Mouse (Mus musculus) C2C12 (cell line): Measurements from ENCODE around the gene Nav1. TPM values are rescaled to one million over a fixed set of nuclear protein-coding genes. Genes with fewer than 3 reads are reported as not detected.

ENCODE experiments used
- H3K27me3 ChIP-seq: one replicate; pipeline ENCODE4 v1.6.1; 2011; ENCODE audit not compliant: control insufficient read depth, insufficient read depth, insufficient read length
- H3K36me3 ChIP-seq: one replicate; pipeline ENCODE4 v1.6.1; 2011; ENCODE audit not compliant: control insufficient read depth, insufficient read depth
- H3K4me3 ChIP-seq: one replicate; pipeline ENCODE4 v1.5.1; 2011; ENCODE audit warnings: mild to moderate bottlenecking, control low read depth; ENCODE audit not compliant: poor library complexity, insufficient read depth, severe bottlenecking
- H3K79me2 ChIP-seq: one replicate; pipeline ENCODE4 v1.6.1; 2011; ENCODE audit not compliant: control insufficient read depth, insufficient read depth
- H3K79me3 ChIP-seq: one replicate; pipeline ENCODE4 v1.6.1; 2011; ENCODE audit warnings: low read depth, control low read depth
- H3ac ChIP-seq: one replicate; pipeline ENCODE3; 2011; ENCODE audit warnings: low read depth; ENCODE audit not compliant: control insufficient read depth, insufficient read length
- CEBPB ChIP-seq: IDR thresholded peaks from one replicate; pipeline ENCODE4 v1.6.1; 2011; ENCODE audit warnings: low read depth, mild to moderate bottlenecking, control low read depth, moderate library complexity
- CTCF ChIP-seq: IDR thresholded peaks from one replicate; pipeline ENCODE4 v1.5.1; 2011; ENCODE audit not compliant: control insufficient read depth, insufficient read depth, insufficient read length
- FOSL1 ChIP-seq: IDR thresholded peaks from one replicate; pipeline ENCODE4 v1.8.0; 2011; ENCODE audit warnings: mild to moderate bottlenecking, low read length; ENCODE audit not compliant: poor library complexity, insufficient read depth, severe bottlenecking
- MAX ChIP-seq: IDR thresholded peaks from one replicate; pipeline ENCODE4 v1.6.1; 2011; ENCODE audit warnings: mild to moderate bottlenecking, control low read depth
- MYOD1 ChIP-seq: IDR thresholded peaks from one replicate; pipeline ENCODE4 v1.6.1; 2011; ENCODE audit warnings: low read depth; ENCODE audit not compliant: control insufficient read depth, insufficient read length
- MYOG ChIP-seq: IDR thresholded peaks from one replicate; pipeline ENCODE4 v1.6.1; 2011; ENCODE audit not compliant: control insufficient read depth, insufficient read length; ENCODE audit errors: extremely low read depth
- USF1 ChIP-seq: IDR thresholded peaks from one replicate; pipeline ENCODE4 v1.6.1; 2011; ENCODE audit warnings: low read depth, mild to moderate bottlenecking, control low read depth, moderate library complexity
- polyA plus RNA-seq: library from polyadenylated mRNA; unstranded; fragments of >200 nt; fragmentation: generic; extraction: Trizol; gene quantifications from one replicate; pipeline ENCODE4 v1.2.1, GENCODE M21; 2012; ENCODE audit warnings: missing spikeins

The Nav1 gene
- polyA plus RNA-seq, 1 experiment = 22.2 TPM

DNA sequence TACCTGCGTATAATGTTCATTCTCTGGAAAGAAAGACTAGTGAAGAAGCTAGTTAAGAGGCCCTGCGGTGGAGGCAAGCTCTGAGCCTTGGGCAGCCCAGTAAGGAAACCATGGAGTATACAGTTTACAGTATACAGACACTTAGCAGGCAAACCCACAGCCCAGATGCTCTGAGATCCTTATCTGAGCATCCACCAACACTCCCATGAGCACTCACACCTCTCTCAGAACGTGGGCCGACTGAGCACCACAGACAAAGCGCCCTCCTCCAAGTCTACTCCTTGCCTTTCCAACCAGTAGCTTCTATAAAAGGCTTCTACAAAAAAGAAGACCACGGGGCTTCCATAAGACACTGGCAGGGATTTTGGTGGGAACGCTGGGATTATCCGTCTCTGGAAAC lies 51.2 kb downstream of the Nav1 start:
- Histone ChIP-seq H3K4me3 (no peak overlapping the region), H3K27me3 (no peaks in the 10 kb centered on the region), H3K36me3 (peaks cover 5% of the 10 kb centered on the region), H3K79me2 (peaks cover 68% of the 10 kb centered on the region), H3K79me3 (peaks cover 15% of the 10 kb centered on the region), H3ac (no peak overlapping the region)
- no peak for TF ChIP-seq MYOD1
- TF ChIP-seq CTCF = no peak
- no peak for TF ChIP-seq USF1
- TF ChIP-seq MYOG = no peak
- no peak for TF ChIP-seq FOSL1
- TF ChIP-seq MAX = no peak
- TF ChIP-seq CEBPB = no peak

DNA sequence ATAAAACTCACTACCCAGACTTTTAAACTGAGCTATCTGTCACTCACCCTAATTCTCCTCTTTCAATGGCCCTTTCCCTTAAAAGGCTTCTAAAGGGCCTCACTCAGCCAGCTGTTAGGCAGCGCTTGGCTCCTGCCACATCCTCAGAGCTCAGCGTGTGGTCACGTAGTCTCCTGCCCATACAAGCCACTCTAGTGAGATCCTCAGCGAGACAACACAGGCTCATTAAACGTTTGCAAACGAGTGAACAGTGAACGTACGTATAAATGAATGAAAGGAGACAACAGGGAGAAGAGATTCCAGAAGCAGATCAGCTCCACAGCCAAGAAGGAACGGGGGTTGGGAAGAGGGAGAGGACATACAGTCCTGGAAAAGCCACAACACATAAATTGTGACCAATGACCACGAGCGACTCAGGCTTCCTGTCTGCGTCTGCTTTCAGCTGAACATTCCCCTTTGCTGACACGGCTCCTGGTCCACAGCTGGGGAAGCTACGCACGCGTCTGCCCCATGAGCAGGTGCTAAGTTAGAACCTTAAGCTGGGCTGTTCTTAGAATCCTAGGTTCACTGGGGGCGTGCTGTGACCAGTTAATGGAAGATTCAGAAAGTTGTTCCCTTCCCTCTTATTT lies 52.3 kb downstream of the Nav1 start:
- H3K36me3 ChIP-seq = peaks cover 5% of the 10 kb centered on the region
- H3K79me2 ChIP-seq = peaks cover 74% of the 10 kb centered on the region
- no peak overlapping the region for H3ac ChIP-seq
- H3K79me3 ChIP-seq = peaks cover 15% of the 10 kb centered on the region
- no peak overlapping the region for H3K4me3 ChIP-seq
- H3K27me3 ChIP-seq = no peaks in the 10 kb centered on the region
- TF ChIP-seq USF1 (no peak), MYOD1 (peak; percentile 47), FOSL1 (no peak), CTCF (no peak), MYOG (no peak), CEBPB (no peak), MAX (no peak)

DNA sequence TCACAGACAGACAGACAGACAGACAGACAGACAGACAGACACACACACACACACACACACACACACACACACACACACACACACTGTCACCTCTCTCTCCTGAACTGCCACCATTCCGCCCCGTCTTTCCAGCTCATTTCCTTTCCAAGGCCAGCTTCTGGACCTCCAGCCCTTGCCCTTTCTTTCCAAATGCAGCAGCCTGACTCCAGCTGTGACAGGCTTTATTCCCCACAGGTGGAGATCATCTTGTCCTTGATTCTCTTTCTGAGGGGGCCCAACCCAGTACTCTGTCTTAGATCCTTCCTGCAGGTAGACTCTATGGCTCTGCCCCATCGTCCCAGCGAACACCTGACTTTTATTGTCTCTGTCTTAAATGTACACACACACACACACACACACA lies 53.5 kb downstream of the Nav1 start:
- H3ac ChIP-seq = no peak overlapping the region
- H3K4me3 ChIP-seq = no peak overlapping the region
- H3K79me2 ChIP-seq = peaks cover 66% of the 10 kb centered on the region
- TF ChIP-seq MAX = no peak
- TF ChIP-seq MYOG = no peak
- TF ChIP-seq USF1 = no peak
- TF ChIP-seq CEBPB = no peak
- TF ChIP-seq CTCF = no peak
- TF ChIP-seq MYOD1 = no peak
- no peaks in the 10 kb centered on the region for H3K27me3 ChIP-seq
- H3K36me3 ChIP-seq = peaks cover 5% of the 10 kb centered on the region
- H3K79me3 ChIP-seq = peaks cover 10% of the 10 kb centered on the region

DNA sequence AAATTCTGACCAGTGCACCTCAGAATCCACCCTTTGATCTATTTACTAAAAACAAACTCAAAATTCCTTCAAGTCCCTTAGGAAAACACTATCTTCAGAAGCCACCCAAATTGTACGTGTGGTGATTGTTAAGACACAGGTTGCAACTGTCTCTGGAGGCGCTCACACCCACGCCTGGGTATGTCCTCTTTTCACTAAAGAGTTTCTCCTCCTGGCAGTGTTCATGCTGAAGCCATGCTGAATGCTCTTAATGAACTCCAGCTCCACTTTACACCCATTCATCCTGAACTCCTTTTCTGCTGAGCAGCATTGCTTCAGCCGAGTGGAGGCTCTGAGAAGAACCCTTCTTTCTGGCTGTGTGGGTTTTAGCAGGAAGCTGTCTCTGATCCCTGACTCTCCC lies 53.9 kb downstream of the Nav1 start:
- no peak for TF ChIP-seq CEBPB
- TF ChIP-seq FOSL1 = no peak
- TF ChIP-seq MYOG = no peak
- no peak for TF ChIP-seq MAX
- TF ChIP-seq MYOD1 = no peak
- no peak for TF ChIP-seq USF1
- no peak for TF ChIP-seq CTCF
- Histone ChIP-seq H3K79me2 (peaks cover 69% of the 10 kb centered on the region), H3K36me3 (peaks cover 5% of the 10 kb centered on the region), H3K79me3 (peaks cover 10% of the 10 kb centered on the region), H3K27me3 (no peaks in the 10 kb centered on the region), H3ac (no peak overlapping the region), H3K4me3 (no peak overlapping the region)

DNA sequence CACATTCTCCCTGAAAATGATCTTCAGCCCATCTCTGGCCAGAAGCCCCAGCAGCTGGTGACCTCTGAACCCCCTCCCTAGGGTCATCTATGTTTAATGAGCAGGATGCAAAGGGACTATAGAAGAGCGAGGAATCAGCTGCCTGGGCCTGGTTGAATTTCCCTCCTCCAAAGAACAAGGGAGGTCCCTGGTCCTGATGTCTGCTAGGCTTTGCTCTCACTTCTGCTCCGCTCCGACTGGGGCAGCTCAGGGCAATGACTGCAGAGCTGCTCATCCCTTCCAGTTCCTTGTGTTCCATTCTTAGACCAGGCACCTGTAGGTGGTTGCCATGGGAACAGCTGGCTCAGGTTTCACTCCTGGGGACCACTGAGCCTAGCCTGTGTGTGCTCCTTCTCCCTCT lies 56.2 kb downstream of the Nav1 start:
- no peaks in the 10 kb centered on the region for H3K27me3 ChIP-seq
- peaks cover 10% of the 10 kb centered on the region for H3K79me3 ChIP-seq
- H3K79me2 ChIP-seq = peaks cover 63% of the 10 kb centered on the region
- TF ChIP-seq MAX = no peak
- no peak for TF ChIP-seq MYOG
- no peak for TF ChIP-seq MYOD1
- no peak for TF ChIP-seq USF1
- no peak for TF ChIP-seq FOSL1
- no peak for TF ChIP-seq CTCF
- TF ChIP-seq CEBPB = no peak
- no peak overlapping the region for H3K4me3 ChIP-seq
- H3K36me3 ChIP-seq = peaks cover 5% of the 10 kb centered on the region
- H3ac ChIP-seq = no peak overlapping the region

DNA sequence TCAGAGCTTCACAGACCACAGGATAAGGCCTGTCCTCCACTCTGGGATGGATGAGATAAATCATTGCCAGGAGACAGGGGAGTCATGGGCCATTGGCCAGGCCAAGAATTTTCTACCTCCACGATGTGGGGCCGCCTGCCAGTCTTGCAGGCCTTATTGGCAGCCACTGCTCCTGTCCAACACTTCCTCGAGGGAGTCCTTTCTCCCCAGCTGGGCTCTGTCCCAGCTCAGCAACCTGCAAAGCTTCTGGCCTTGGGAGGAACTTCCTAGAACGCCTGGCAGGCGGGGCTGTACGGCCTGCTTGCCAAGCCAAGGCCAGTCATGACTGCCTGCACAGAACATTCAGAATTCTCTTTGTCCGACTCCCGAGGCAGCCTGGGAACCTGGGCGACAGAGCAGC lies 58.3 kb downstream of the Nav1 start:
- no peak for TF ChIP-seq USF1
- no peak overlapping the region for H3ac ChIP-seq
- peaks cover 44% of the 10 kb centered on the region for H3K79me2 ChIP-seq
- peaks cover 8% of the 10 kb centered on the region for H3K79me3 ChIP-seq
- H3K27me3 ChIP-seq = no peaks in the 10 kb centered on the region
- no peaks in the 10 kb centered on the region for H3K36me3 ChIP-seq
- no peak overlapping the region for H3K4me3 ChIP-seq
